Mouse (Mus musculus) myocyte (in vitro differentiated cells): ENCODE measurements at regions not wholly inside any gene's neighbourhood (a gene's known extent, or its start where the extent isn't known, plus 50 kb on each side); places are given as distances from the start of the nearest gene placed in this dataset.

Source experiments
- E2F4 ChIP-seq: IDR thresholded peaks from one replicate; pipeline ENCODE4 v1.6.1; 2011; ENCODE audit warnings: mild to moderate bottlenecking, control low read depth, moderate library complexity; ENCODE audit not compliant: insufficient read depth
- MAX ChIP-seq: IDR thresholded peaks from one replicate; pipeline ENCODE4 v1.6.1; 2011; ENCODE audit warnings: low read depth, mild to moderate bottlenecking, control low read depth
- MYOG ChIP-seq, 3 experiments: IDR thresholded peaks; one replicate each; pipeline ENCODE4 v1.6.1; 2011; ENCODE audit warnings: control low read depth in 2 of 3, low read depth in 2 of 3, mild to moderate bottlenecking in 2 of 3; ENCODE audit not compliant: insufficient read length in 2 of 3, control insufficient read depth in 1 of 3, insufficient read depth in 1 of 3
- POLR2A ChIP-seq: IDR thresholded peaks from one replicate; pipeline ENCODE4 v1.6.1; 2011; ENCODE audit warnings: low read depth, mild to moderate bottlenecking, control low read depth, moderate library complexity; ENCODE audit not compliant: insufficient read length
- REST ChIP-seq: IDR thresholded peaks from one replicate; pipeline ENCODE4 v1.6.1; 2011; ENCODE audit warnings: mild to moderate bottlenecking, control low read depth, moderate library complexity; ENCODE audit not compliant: insufficient read depth, insufficient read length
- TCF12 ChIP-seq: IDR thresholded peaks from one replicate; pipeline ENCODE4 v1.6.1; 2011; ENCODE audit warnings: mild to moderate bottlenecking, control low read depth; ENCODE audit not compliant: poor library complexity, insufficient read depth, severe bottlenecking
- USF1 ChIP-seq: IDR thresholded peaks from one replicate; pipeline ENCODE4 v1.6.1; 2011; ENCODE audit warnings: low read depth, mild to moderate bottlenecking, control low read depth, moderate library complexity

DNA sequence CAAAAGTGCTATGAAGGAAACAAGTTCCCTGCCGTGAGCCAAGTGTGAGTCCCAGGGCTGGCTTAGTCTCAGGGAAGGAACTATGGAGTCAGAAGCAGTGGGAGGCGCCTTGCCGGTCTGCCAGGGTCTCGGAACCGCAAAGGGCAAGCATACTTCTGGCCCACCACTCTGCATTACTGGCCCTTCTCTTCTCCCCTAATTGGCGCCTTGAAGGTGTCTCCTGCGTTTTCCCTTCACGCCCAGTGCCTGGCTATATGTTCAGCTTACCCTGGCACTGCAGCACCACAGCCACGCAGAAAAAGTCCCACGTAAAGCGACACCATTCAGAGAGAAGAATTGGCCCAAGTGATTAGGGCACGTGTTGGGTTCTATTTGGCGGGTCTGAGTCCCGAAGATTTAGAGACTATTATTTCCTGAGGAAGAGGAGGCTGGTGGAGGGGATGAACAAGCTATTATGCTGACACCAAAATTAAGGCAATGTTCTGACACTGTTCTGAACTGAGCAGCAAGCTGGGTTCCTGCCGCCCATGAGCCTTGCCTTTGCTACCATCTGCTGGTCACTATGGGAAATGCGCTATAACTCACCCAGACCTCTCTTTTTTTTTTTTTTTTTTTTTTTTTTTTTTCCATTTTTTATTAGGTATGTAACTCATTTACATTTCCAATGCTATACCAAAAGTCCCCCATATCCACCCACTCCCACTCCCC lies 288.5 kb upstream of the Jmjd1c start:
- TF ChIP-seq POLR2A (no peak), REST (no peak), E2F4 (no peak), TCF12 (no peak), USF1 (no peak), MAX (no peak), MYOG (IDR thresholded peaks at IDR 0.05; ENCODE audit: control insufficient read depth in 1 of 3, insufficient read depth in 1 of 3, insufficient read length in 2 of 3, low read depth in 2 of 3) (no peak)
